Mouse (Mus musculus): ENCODE data around the gene Wnk2. TPM values are rescaled to one million over a fixed set of nuclear protein-coding genes. Genes with fewer than 3 reads are reported as not detected.
A peak's percentile ranks its signal among the peaks of the same experiment; 100 is the strongest.

Gene Wnk2
- total RNA-seq, 2 experiments from 2014 or later, result 0.24 TPM; not detected in 1

- ATAC-seq (replicated peaks; ENCODE audit: low FRiP score, low TSS enrichment, poor library complexity, severe bottlenecking), result no peak
Measured at GRCm38 (mm10) chr13:49180274-49180673, 32.5 kb upstream of the Wnk2 start.

GRCm38 (mm10) chr13:49178839-49179585 is 31.2 kb upstream of the Wnk2 start:
- ATAC-seq (replicated peaks; ENCODE audit: low FRiP score, low TSS enrichment, poor library complexity, severe bottlenecking), result peak; percentile 77

GRCm38 (mm10) chr13:49175509-49175908 is 27.7 kb upstream of the Wnk2 start:
- no peak for ATAC-seq (replicated peaks; ENCODE audit: low FRiP score, low TSS enrichment, poor library complexity, severe bottlenecking)

- ATAC-seq (replicated peaks; ENCODE audit: low FRiP score, low TSS enrichment, poor library complexity, severe bottlenecking), result peak; percentile 90
Measured at GRCm38 (mm10) chr13:49172971-49173596, 25.3 kb upstream of the Wnk2 start.

- no peak for ATAC-seq (replicated peaks; ENCODE audit: low FRiP score, low TSS enrichment, poor library complexity, severe bottlenecking)
Measured at GRCm38 (mm10) chr13:49172335-49172734, 24.5 kb upstream of the Wnk2 start.

GRCm38 (mm10) chr13:49171729-49172128 is 23.9 kb upstream of the Wnk2 start:
- no peak for ATAC-seq (replicated peaks; ENCODE audit: low FRiP score, low TSS enrichment, poor library complexity, severe bottlenecking)

GRCm38 (mm10) chr13:49170623-49171022 is 22.8 kb upstream of the Wnk2 start:
- no peak for ATAC-seq (replicated peaks; ENCODE audit: low FRiP score, low TSS enrichment, poor library complexity, severe bottlenecking)

GRCm38 (mm10) chr13:49169448-49170207 is 21.8 kb upstream of the Wnk2 start:
- peak; percentile 83 for ATAC-seq (replicated peaks; ENCODE audit: low FRiP score, low TSS enrichment, poor library complexity, severe bottlenecking)

GRCm38 (mm10) chr13:49167081-49167480 is 19.3 kb upstream of the Wnk2 start:
- ATAC-seq (replicated peaks; ENCODE audit: low FRiP score, low TSS enrichment, poor library complexity, severe bottlenecking), result no peak

GRCm38 (mm10) chr13:49163645-49164044 is 15.8 kb upstream of the Wnk2 start:
- ATAC-seq (replicated peaks; ENCODE audit: low FRiP score, low TSS enrichment, poor library complexity, severe bottlenecking), result no peak

GRCm38 (mm10) chr13:49162722-49163121 is 14.9 kb upstream of the Wnk2 start:
- no peak for ATAC-seq (replicated peaks; ENCODE audit: low FRiP score, low TSS enrichment, poor library complexity, severe bottlenecking)

GRCm38 (mm10) chr13:49161236-49161635 is 13.4 kb upstream of the Wnk2 start:
- ATAC-seq (replicated peaks; ENCODE audit: low FRiP score, low TSS enrichment, poor library complexity, severe bottlenecking), result no peak

GRCm38 (mm10) chr13:49158040-49158713 is 10.4 kb upstream of the Wnk2 start:
- ATAC-seq (replicated peaks; ENCODE audit: low FRiP score, low TSS enrichment, poor library complexity, severe bottlenecking), result no peak

GRCm38 (mm10) chr13:49156645-49157044 is 8.8 kb upstream of the Wnk2 start:
- ATAC-seq (replicated peaks; ENCODE audit: low FRiP score, low TSS enrichment, poor library complexity, severe bottlenecking), result no peak

- ATAC-seq (replicated peaks; ENCODE audit: low FRiP score, low TSS enrichment, poor library complexity, severe bottlenecking), result no peak
Measured at GRCm38 (mm10) chr13:49154621-49155020, 6.8 kb upstream of the Wnk2 start.

GRCm38 (mm10) chr13:49154028-49154427 is 6.2 kb upstream of the Wnk2 start:
- no peak for ATAC-seq (replicated peaks; ENCODE audit: low FRiP score, low TSS enrichment, poor library complexity, severe bottlenecking)

- no peak for ATAC-seq (replicated peaks; ENCODE audit: low FRiP score, low TSS enrichment, poor library complexity, severe bottlenecking)
Measured at GRCm38 (mm10) chr13:49148687-49149086, 873 bp upstream of the Wnk2 start.

- no peak for ATAC-seq (replicated peaks; ENCODE audit: low FRiP score, low TSS enrichment, poor library complexity, severe bottlenecking)
Measured at GRCm38 (mm10) chr13:49147007-49147857, 582 bp downstream of the Wnk2 start.

- ATAC-seq (replicated peaks; ENCODE audit: low FRiP score, low TSS enrichment, poor library complexity, severe bottlenecking), result no peak
Measured at GRCm38 (mm10) chr13:49146698-49147006, 1.2 kb downstream of the Wnk2 start.
